Mouse (Mus musculus): Measurements from ENCODE around the gene Grin2c.

The Grin2c gene

DNA sequence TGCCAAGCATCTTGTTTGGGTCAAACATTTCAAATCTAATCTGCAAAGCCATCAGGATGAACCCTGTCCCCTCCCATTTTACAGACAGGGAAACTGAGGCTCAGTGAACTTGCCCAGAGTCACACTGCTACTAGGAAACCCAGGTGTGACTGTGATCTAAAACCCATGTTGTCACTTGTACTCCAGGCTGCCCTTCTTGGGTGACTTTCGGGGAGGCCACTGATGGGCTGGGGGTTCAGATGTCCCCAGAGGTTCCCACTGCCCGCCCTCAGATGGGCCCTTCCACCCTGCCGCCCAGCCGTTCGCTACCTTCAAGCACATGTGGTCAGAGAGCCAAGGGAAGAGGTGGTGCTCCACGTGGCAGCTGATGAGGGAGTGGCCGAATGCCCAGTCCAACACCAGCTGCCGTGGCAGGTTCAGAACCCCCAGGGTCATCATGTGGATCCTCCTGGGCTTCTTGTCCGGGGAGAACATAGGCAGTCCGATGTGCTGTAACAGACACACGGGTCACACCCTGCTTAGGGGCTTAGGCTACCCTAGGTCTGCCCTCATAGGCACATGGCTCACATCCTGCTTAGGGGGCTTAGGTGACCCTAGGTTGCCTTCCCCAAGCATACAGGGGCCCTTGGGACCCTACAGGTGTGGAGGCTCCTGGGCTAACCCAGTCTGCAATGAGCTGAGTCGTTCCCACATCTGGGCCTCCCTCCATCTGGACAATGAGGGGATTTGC lies 17.0 kb upstream of the Grin2c start:
- ATAC-seq (ENCODE audit: low TSS enrichment), result no peak

GRCm38 (mm10) chr11:115283486-115283765 lies 16.4 kb upstream of the Grin2c start:
- ATAC-seq (ENCODE audit: low TSS enrichment), result no peak

GRCm38 (mm10) chr11:115282723-115283485 lies 15.9 kb upstream of the Grin2c start:
- ATAC-seq (ENCODE audit: low TSS enrichment), result no peak

- ATAC-seq (ENCODE audit: low TSS enrichment), result peak; percentile 7; the same call in 1 of the 2 replicates
Measured at GRCm38 (mm10) chr11:115282295-115282694, 15.3 kb upstream of the Grin2c start.

DNA sequence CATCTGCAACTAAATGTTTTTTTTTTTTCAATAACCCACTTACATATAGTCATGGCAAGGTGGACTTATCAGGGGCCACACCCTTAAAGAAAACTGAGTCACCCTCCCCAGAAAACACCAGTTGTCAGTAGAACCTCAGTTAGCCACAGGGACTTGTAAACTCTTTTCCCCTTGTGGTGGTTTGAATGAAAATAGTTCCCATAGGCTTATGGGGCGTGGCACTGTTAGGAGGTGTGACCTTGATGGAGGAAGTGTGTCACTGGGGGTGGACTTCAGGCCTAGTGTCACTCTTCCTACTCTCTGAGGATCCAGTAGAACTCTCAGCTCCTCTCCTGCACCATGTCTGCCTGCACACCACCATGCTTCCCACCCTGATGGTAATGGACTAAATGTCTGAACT lies 12.7 kb upstream of the Grin2c start:
- no peak for ATAC-seq (ENCODE audit: low TSS enrichment)

DNA sequence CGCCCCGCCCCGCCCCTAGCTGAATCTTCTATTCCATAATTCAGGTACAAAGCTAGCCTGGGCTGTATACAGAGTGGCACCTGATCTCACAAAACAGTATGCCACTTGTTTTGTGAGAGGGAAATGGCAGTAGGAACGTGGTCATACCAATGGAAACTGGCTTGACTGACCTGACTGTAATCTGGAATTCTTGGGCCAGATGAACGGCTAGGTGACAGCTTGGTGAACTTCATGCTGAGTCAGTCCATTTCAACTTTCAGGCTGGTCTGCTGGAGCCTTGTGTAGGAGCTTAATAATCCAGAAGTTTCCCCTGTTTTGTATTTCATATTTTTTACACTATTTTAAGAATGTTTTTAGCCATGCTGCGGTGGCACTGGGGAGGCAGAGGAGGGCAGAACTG lies 11.1 kb upstream of the Grin2c start:
- no peak for ATAC-seq (ENCODE audit: low TSS enrichment)

DNA sequence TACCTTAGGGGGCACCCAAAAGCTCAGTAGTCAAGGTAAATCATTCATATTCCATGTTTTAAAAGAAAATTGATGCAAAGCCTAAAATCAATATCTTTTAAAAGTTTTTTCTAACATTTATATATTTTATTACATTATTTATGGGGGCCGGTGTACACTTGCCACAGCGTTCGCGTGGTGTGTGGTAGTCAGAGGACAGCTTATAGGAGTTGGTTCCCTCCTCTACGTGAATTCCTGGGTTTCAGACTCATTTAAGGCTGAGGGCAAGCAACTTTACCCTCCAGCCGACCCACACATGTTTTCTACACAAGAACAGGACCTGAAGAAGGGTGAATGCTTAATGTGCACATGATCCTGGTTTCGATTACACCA lies 10.5 kb upstream of the Grin2c start:
- ATAC-seq (ENCODE audit: low TSS enrichment), result no peak

DNA sequence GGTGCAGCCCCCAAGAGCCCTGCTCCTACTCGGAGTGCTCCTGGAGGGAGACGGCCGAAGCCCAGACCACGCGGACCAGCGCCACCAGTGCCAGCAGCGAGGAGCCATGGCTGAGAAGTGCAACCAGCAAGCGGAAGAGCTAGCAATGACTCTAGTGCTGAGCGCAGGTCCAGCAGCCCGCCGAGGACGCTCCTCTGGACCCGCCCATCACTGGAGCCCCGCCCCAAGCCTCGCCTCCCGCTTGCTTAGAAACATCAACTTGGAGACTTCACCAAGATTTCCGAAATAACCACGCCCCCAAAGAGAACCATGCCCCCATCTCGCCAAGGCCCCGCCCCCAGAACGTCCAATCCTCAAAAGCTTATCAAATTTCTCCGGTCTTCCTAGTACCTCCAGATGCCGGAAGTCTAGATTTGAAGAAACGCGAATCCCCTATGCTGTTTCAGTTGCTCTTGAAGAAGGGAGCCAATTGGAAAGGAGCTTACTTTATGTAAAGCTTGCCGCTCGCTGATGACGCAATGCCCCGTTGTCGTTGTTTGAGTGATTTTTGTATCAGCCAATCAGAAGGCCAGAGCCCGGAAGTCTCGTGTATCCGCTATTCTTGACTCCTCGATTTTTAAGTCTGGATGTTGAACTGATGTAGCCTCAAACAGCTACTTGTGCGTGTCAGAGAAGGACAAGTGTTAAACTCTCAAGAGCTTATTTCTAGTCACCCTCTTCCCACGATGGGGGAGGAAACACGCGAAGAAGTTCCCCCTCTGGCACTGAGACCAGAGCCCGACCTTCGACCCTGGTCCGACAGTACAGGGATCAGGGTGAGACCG lies 9.9 kb upstream of the Grin2c start, which contains the start of gene Fdxr:
TSS of gene Fdxr (minus strand) at position 271 of the 824 bp plus-strand sequence.
- ATAC-seq (ENCODE audit: low TSS enrichment), result peak; percentile 91

- ATAC-seq (ENCODE audit: low TSS enrichment), result no peak
Measured at GRCm38 (mm10) chr11:115275954-115276353, 8.9 kb upstream of the Grin2c start.

DNA sequence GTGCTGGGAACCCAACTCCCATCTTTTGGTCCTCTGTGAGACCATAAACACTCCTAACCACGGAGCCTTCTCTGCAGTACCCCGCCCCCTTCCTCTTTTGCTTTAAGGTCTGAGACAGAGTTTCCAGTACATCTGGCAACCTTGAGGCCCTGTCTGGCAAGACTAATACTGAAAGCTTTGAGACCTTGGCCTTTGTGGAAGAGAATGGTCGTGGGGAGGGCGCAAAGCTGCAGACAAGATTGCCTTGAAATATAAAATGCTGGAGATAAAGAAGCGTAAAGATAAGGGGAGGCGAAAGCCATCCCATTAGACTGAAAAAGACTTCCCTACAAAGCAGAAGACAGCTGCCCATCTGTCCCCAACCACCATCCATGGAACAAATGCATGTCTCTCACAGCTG lies 8.5 kb upstream of the Grin2c start:
- ATAC-seq (ENCODE audit: low TSS enrichment), result no peak

GRCm38 (mm10) chr11:115274771-115275170 lies 7.7 kb upstream of the Grin2c start:
- no peak for ATAC-seq (ENCODE audit: low TSS enrichment)

DNA sequence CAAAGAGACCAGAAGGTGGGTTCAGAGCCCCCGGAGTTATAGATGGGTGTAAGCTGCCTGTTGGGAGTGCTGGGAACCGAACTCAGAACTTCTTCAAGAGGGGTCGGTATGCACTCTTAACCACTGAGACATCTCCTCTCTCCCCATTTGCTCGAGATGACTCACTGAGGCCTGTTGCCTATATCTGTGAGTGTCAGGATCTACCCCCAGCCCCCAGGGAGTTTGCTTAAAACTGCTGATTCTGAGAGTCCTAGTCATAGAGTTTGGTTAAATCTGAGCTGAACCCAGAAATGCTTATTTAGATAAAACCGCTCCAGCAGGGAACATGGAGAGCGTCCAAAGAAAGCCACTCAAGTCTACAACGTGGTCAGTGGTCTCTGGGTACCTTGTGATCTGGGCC lies 7.1 kb upstream of the Grin2c start:
- no peak for ATAC-seq (ENCODE audit: low TSS enrichment)

GRCm38 (mm10) chr11:115273735-115274134 lies 6.7 kb upstream of the Grin2c start:
- no peak for ATAC-seq (ENCODE audit: low TSS enrichment)

DNA sequence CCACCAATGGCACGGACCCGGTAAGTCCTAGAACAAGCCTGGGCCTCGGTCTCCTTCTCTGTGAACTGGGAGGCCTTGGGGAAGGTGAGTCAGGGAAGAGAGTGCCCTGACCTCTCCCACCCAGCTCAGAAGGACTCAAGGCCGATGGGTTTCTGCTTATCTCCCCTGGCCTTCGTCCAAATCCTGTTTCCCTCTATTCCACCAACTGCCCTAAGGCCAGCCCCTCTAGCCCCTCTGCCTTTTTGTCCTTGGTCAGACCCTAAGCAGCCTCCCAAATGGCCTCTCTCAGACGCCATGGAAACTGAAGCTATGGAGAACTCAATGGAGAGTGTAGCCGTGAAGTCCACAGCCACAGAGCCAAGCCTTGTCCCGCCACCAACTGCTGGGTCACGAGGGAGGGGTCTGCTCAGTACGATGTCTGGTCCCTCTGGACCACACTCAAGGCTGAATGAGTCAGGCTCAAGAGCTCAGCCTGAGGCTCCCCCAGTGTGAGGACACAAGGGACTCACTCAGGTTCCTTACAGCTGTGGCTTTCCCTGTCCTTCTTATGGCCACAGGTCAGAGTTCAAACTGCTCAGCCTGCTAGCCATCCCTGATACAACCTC lies 6.0 kb upstream of the Grin2c start:
- ATAC-seq (ENCODE audit: low TSS enrichment), result no peak

- no peak for ATAC-seq (ENCODE audit: low TSS enrichment)
Measured at GRCm38 (mm10) chr11:115271481-115271880, 4.4 kb upstream of the Grin2c start.

DNA sequence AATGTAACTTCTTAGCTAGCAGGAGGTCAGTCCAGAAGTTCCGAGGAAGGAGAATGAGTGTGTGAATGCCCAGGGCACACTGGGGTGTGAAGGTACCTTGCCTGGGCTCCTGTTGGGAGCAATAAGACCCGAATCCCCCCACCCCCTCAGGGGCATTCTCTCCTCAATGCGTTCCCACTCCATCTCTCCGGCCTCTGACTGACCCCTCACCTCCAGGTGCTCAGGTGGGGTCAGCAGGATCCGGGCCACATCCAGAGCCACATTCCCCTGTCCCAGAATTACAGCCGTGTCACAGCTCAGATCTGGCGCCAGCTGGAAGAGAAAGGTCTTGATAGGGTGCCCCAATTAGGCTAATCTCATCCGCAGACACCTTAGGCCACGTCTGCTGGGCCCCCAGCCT lies 4.0 kb upstream of the Grin2c start:
- no peak for ATAC-seq (ENCODE audit: low TSS enrichment)

DNA sequence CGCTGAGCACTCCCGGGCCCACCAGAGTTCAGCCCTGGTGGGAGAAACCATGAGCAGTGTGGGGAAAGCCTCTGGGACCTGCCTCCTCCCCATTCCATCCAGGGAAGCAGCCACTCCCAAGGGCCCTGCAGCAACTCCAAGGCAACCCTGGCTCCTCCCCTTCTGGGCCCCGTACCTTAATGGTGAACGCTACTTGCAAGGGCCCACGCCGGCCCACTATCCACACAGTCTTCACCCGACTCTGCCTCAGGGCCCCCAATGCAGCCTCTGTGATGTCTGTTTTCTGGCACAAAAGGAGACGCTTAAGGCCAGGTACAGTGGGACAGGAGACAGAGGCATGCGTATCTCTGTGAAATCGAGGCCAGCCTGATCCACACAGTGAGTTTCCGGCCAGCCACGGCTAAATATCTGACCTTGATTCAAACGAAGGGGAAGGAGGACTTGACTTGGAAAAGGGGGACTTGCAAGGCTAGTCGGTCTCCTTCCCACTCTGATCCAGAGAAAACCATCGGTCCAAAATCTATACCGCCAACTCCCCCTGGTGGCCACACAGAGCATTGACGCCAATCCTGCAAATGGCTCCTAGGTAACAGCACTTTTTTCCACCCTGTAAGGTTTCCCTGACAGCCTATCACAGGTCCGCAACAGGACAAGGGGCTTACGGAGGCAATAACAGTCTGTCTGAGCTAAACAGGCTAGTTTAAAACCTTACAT lies 3.3 kb upstream of the Grin2c start:
- peak; percentile 66 for ATAC-seq (ENCODE audit: low TSS enrichment)

DNA sequence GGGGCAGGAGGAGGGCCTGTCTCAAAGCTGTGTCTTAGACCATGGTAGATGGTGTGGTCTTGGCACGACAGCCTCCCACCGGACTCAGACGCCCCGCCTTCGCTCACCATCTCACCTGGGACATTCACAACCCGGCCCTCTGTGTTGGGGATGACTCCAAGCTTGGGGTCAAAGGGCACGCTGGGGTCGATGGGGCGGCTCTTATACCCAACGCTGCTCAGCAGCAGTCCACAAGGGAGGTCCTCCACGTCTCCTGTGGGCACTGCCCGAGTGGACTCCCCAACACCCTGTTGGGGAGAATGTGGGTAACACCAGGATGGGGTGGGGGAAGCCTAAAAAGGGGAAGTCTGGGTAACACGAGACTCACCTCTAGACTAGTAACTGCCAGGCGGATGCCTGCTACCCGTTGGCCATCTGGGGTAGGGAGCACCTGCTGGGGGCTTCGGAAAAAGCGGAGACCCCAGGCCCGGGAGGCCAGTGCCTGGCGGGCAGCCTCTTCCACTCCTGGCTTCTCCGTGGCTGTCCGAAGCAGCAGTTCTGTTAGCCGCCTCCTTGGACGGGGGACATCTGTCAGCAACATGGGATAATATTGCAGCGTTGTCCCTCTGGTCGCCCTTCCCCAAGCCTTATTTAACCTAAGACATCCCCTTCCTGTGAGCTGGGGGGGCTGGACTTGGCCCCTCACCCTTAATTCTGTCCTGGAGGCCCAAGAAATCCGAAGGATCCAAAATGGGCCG lies 2.5 kb upstream of the Grin2c start:
- no peak for ATAC-seq (ENCODE audit: low TSS enrichment)

DNA sequence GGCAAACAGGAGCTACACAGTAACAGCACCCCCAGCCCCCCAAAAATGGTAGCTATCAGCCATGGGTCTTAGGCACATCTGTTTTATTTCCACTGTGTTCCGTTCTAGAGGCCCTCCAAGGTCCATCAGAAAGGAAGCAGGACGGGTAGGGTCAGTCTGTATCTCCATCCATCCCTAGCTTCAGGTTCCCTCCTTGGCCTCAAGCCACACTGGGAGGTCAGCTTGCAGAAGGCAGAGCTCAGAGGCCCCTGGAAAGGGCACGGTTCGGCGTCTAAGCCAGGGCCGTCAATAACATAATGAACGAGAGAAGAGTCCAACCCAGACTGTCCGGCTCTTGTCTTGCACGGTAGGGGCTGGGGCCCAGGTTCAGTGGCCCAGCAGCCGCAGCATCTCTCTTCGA lies 915 bp upstream of the Grin2c start:
- no peak for ATAC-seq (ENCODE audit: low TSS enrichment)

GRCm38 (mm10) chr11:115266400-115266778 lies 654 bp downstream of the Grin2c start:
- no peak for ATAC-seq (ENCODE audit: low TSS enrichment)

Measured in frontal cortex, adult (tissue).